Mouse (Mus musculus) sigmoid colon, adult 10 weeks (tissue): ENCODE data around the gene Atp2a3. TPM values are rescaled to one million over a fixed set of nuclear protein-coding genes. Genes with fewer than 3 reads are reported as not detected.

ENCODE experiments used
- polyA plus RNA-seq: library from polyadenylated mRNA; stranded (reverse); fragments of 350-450 nt; fragmentation: Illumina TruSeq; extraction: RNeasy Lipid Tissue Mini Kit (QIAGEN cat#74804); gene quantifications from one replicate; pipeline ENCODE4 v1.2.3, GENCODE M21; 2014; ENCODE audit warnings: low read depth, low replicate concordance

Atp2a3 gene
- polyA plus RNA-seq, result 215 TPM

DNA sequence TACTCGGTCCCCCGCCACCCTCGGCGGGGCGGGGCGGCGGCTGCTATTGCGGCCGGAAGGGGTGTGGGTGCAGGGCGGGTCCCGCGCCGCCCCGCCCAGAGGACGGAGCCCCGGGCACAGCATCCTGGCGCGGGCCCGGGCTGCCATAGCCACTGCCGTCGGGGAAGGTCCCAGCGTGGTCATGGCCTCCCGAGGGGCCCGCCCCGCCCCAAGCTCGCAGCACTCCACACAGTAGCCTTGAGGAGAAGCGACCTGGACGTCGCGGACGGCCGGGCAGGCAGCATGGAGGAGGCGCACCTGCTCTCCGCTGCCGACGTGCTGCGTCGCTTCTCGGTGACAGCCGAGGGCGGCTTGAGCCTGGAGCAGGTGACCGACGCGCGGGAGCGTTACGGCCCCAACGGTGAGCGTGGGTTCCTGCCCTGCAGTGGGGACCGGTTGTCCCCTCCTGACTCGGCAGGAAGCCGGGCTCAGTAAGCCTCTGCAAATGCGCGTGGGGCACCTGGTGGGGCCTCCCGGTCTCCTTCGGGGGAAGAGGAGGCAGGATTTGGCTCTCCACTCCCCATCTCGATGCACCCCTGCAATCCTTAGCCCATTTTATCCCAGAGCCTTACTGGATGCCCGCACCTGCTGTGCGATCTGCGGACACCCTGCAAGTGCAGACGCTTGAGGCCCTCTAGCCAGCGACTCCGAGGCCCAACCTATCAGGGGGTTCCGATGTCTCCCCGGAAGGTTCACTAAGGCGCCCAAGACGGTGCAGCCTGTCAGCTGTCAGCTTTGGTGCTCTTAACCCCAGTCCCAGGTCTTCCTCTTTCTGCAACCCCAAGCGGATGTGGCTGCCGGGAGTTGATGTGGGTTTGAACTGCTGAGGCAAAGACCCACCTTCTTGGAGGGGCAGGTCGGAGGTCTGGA lies at the start of gene Atp2a3:
Gene Atp2a3, plus strand, starts transcription at position 98 of the 909 bp plus-strand sequence.

DNA sequence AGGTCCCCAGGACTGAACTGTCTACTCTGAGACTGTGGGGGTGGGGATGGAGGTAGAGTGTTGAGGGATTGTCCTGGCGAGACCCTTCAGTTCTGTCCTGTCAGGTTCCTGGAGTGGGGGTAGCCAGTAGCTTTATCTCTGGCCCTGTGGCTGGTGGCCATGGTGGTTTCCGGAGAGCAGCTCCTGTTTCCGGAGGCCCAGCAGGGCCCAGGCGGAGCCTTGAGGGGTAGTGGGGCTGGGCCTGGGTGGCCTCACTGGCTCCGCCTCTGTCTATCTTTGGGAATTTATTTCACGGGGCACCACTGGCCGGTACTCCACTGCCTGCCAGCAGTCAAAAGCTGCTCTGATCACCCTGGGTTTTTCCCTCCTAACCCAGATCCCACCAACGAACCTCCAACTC lies 37.8 kb downstream of the Atp2a3 start, which contains the start of gene P2rx1:
Gene P2rx1, plus strand, starts transcription at position 333 of the 400 bp plus-strand sequence.

DNA sequence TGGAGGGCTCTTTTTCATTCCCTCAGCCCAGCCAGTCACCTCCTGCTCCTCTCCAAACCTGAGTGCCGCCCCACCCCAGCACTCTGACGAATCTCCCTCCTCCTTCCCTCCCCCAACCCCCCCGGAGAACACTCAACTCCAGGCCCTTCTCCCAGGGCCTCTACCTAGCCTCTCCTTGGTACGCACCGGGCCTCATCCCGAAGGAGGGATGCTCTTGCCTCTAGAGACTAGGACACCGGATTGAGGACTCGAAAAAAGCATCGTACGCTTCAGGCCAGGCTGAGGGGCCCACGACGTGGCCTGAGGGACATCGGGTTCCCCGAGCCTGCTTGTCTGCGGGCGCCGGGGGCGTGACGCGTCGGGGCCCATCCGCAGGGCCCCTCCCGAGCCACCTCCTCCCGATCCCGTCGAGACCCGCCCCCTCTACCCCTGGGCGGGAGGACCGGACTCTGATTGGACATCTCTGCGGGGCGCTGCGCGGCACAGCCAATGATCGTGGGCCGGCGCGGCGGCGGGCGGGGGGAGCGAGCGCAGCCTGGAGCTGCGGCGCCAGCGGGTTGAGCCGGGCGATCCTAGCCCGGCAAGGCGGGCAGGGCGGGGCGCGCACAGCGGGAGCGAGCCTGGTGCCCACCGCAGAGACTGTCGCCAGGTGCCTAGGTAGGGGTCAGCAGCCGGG lies 57.6 kb downstream of the Atp2a3 start, which contains the start of gene Camkk1:
Gene Camkk1, plus strand, starts transcription at position 538 of the 676 bp plus-strand sequence.

Other genes starting within 250 kb of the Atp2a3 start
- gene Cyb5d2, start 165.0 kb upstream of the Atp2a3 start, polyA plus RNA-seq, result 10.1 TPM
- 35.0 TPM for gene Zzef1, start 164.9 kb upstream of the Atp2a3 start, polyA plus RNA-seq
- gene P2rx1, start 37.9 kb downstream of the Atp2a3 start, polyA plus RNA-seq, result 0.76 TPM
- 0.50 TPM for gene Camkk1, start 57.8 kb downstream of the Atp2a3 start, polyA plus RNA-seq
- gene Ncbp3, start 86.6 kb downstream of the Atp2a3 start, polyA plus RNA-seq, result 10.8 TPM
- 1.4 TPM for gene Itgae, start 129.4 kb downstream of the Atp2a3 start, polyA plus RNA-seq
- gene Haspin, start 177.1 kb downstream of the Atp2a3 start, polyA plus RNA-seq, result 4.4 TPM
- not detected for gene P2rx5, start 199.3 kb downstream of the Atp2a3 start, polyA plus RNA-seq
- 36.6 TPM for gene Emc6, start 215.9 kb downstream of the Atp2a3 start, polyA plus RNA-seq
- gene Tax1bp3, start 215.9 kb downstream of the Atp2a3 start, polyA plus RNA-seq, result 82.2 TPM
- 18.5 TPM for gene Ctns, start 237.9 kb downstream of the Atp2a3 start, polyA plus RNA-seq
- 6.1 TPM for gene Shpk, start 238.3 kb downstream of the Atp2a3 start, polyA plus RNA-seq